Mouse (Mus musculus) ovary, postnatal 10 days (tissue): ENCODE results near the gene Foxd1.

Experiments used
- DNase-seq: peaks from one replicate; pipeline ENCODE4 v3.0.0; 2022; ENCODE audit warnings: low spot score

Foxd1 gene

GRCm38 (mm10) chr13:98355559-98356111, 1.6 kb downstream of the Foxd1 start:
- DNase-seq: no peak

DNA sequence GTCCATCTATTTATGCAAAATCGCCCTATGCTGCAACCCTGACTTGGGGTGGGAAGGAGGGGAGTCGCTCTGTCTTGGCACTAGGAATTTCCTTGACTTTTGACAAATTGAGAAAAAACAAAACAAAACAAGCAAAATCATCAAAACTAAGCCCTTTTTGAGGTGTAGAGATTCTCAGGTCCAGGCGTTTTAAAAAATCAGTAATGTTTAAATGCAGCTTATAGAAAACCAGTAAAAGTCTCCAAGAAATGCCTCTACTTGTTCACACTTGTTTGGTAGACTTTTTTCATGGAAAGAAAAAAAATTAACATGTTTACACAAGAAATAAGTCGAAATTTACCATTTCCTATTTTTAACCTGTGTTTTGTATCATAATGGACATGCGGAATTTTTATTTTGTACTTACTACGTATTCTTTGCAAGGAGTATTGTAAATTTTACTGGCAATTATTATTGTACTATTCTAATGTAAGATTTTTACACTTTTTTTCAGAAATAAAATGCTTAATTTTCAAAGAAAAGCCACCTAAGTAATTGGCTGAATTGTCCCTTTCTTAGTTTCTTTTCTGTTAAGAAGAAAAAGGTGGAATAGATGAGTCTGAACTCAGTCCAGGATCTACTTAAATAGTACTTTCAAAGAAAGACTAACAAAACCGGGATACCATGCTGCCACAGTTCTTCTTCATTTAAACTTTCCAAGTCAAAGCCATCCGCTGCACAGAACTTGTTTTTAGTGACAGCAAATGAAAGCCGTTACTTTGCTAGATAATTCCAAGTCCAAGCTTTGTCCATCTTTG, 2.3 kb downstream of the Foxd1 start:
- no peak for DNase-seq

- no peak for DNase-seq
Observed at GRCm38 (mm10) chr13:98356973-98357425, 3.0 kb downstream of the Foxd1 start.

GRCm38 (mm10) chr13:98357433-98358423, 3.7 kb downstream of the Foxd1 start:
- DNase-seq: no peak

- DNase-seq: no peak
Observed at GRCm38 (mm10) chr13:98358424-98359181, 4.6 kb downstream of the Foxd1 start.

- DNase-seq: no peak
Observed at GRCm38 (mm10) chr13:98359337-98359736, 5.3 kb downstream of the Foxd1 start.

GRCm38 (mm10) chr13:98360391-98360790, 6.3 kb downstream of the Foxd1 start:
- no peak for DNase-seq

DNA sequence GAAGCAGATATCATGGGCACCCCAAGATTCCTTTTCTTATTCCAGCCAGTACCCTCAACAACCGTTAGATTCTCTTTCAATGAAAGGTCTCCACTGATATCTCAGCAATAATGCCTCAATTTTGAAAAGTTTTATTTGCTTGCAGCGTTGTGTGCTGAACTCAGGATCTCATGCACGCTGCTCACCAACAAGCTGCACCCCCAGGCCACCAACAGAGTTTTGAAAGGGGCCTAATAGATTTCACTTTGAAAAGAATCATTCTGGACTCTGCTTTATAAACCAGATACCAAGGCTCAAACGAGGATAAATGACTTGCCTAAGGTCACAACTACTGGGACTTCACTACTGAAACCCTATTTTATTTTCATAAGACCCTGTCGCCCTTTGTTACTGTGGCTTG, 7.1 kb downstream of the Foxd1 start:
- no peak for DNase-seq

DNA sequence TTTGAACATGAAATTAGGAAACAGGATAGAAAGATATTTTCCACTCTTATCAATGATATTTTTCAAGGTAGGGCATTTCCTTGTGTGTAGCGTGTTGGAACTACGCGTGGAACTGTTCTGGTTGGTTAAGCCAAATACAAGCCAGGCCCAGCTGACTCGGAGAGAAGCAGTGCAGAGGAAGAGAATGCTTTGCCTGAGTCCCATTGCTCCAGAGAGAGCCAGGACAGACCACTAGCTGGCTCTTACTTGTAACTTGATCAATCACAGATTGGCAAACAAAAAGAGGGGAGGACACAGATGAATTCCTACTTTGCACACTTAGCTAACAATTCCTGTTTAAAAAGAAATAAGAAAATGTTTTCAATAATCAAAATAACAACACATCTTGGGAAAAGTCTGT, 9.0 kb downstream of the Foxd1 start:
- DNase-seq: no peak

DNA sequence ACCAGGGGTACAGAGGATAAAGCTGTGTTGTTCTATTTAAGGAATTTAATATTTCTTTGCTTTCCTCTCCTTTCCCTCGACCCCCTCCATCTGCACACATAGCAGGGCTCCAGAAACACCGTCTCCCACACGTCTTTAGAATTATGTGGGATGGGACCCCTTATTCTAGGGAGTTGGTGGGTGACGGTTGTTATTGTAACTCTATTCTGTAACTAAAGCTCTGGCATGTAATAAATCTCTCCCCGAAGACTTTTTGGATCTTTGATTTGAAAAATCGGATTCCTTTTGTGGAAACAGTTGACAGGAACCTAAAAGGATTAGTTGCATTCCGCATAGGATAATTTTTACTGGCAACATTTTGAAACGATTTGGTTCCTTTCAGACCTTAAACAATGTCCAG, 11.0 kb downstream of the Foxd1 start:
- no peak for DNase-seq

DNA sequence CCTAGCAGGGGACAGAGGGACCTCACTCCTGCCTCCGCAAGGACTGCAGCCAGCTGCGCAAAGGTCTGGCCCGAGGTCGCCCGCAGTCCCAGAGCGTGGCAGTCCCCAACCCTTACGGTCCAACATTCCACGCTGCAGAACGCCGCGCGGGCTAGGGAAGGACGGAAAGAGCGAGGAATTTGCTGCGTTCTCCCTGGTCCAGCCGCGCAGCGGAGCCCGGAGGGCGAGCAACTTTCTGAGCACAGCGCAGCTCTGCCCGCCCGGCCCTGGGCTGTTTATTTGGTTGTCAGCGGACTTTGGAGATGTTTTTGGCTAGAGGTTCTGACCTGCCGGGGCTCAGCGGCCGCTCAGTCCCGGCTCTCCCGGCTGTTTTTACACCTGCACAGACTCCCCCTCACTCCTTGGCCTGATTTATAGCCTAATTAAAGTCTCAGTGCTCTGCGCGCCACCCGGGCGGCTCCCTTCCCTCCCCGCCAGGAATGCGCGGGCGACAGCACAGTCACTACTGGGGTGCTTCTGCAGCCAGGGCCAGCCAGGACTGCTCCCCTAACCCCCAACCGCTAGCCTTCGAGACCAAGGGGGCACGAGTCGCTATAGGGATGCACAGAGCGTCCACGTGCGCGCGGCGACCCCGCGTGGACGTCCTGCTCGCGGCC, 11.9 kb downstream of the Foxd1 start:
- no peak for DNase-seq

- DNase-seq: no peak
Observed at GRCm38 (mm10) chr13:98366469-98367275, 12.6 kb downstream of the Foxd1 start.

GRCm38 (mm10) chr13:98367601-98368000, 13.6 kb downstream of the Foxd1 start:
- no peak for DNase-seq

DNA sequence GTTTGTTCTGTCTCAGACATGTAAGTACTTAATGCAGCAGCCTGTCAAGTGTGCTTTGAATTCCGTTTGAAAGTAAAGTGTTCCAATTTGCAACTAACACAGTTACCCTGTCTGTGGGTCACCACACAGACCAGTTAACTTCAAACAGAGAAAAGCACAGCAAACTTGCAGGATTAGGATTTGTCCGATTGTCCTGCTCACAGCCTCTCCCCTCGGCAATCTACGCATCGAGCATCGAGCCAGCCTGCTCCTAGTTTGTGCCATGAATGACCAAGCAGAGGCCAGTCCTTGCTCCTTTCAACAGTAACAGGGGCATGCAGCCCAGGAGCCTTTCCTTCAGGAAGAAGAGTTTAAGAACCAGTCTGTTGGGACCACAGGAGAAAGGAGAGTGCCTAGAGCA, 15.0 kb downstream of the Foxd1 start:
- no peak for DNase-seq

GRCm38 (mm10) chr13:98374560-98374959, 20.5 kb downstream of the Foxd1 start:
- no peak for DNase-seq

DNA sequence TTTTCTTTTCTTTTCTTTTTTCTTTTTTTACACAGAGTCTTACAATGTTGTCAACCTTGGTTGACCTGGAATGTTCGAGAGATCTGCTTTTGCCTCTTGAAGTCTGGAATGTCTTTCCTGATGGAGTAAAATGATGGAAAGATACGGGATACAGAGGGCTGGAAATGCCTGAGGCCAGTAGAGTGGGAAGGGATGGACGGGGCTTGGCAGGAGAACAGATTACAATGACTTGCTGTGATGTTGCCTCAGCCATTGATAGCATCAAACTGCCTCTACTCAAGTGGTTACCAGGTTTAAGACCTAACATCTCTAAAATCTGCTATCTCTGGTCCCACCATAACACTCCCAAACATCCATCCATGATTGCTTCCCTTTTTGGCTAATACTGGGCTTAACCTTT, 20.9 kb downstream of the Foxd1 start:
- DNase-seq: no peak

- no peak for DNase-seq
Observed at GRCm38 (mm10) chr13:98377746-98378145, 23.7 kb downstream of the Foxd1 start.

DNA sequence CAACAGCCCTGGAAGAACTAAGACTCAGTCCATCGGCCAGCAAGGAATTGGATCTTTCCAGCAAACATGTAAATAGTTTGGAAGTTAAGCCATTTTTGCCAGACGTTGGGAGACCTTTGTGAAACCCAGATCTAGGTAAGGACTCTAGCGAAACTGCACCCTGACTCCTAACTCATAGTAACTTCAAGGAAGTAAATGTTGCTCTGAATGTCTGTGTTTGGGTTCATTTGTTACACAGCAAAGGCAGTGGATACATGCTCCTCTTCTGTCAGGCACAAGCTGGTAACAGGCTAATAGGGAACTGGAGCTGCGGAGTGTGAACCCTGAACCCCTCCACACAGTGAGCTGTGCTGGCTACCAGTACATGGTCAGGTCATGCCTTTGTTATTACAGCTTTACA, 28.7 kb downstream of the Foxd1 start:
- no peak for DNase-seq

DNA sequence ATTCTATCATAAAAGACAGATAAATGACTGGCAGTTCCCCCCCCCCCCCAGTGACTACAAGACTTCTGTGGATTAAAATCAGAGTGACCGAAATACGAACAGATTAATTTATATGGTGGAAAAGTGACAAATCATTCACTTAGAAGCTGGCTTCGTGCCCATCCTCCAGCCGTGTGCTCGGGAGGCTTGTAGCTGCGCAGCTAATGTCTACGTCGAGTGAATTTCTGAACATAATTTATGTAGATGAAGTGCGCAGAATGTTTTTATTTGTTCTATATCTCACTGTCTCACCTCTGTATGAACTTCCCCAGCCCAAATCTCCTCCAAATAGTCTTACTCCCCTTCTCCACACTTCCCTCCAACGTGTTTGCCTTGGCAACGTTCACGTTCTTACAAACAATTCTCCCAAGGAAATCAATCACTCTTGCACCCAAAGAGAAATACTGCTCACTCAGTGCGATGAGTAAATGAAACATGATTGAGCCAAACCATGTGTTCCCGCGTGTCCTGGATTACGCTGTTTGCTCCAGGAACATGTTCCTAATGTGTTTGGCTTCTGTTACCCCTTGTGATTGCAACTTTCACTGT, 30.0 kb downstream of the Foxd1 start:
- DNase-seq: no peak

DNA sequence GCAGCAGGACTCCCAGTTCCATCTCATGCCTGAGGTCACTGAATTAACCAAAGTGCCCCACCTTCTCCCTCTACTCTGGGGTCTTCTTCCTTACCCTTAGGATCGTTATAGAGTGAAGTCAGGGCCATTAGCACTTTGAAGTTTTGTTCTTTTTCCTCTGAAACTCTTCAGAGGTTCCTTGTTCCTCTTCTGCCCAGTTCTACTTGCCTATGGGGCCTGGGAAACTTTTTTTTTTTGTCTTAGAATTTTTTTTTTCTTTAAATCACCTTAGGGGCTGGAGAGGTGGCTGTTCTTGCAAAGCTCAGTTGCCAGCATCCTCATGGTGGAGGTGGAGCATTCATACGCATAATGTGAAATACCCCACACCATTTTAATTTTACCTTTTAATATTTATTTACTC, 31.8 kb downstream of the Foxd1 start:
- DNase-seq: no peak
